Mouse (Mus musculus) ES-CJ7 (cell line): ENCODE results near the gene Mpnd.
"Not testable (repeated sequence)": the region's sequence is repeated elsewhere in the genome, so short reads cannot be mapped to it uniquely, and the experiment has no call there.

Experiments used
- DNase-seq: peaks from one replicate; pipeline ENCODE4 v3.0.0; 2011; ENCODE audit warnings: low read depth, low spot score

Mpnd gene

GRCm38 (mm10) chr17:56038583-56039261 lies 33.2 kb downstream of the Mpnd start:
- DNase-seq = no peak

GRCm38 (mm10) chr17:56039345-56039744 lies 33.8 kb downstream of the Mpnd start:
- no peak for DNase-seq

- peak; percentile 99 for DNase-seq
These were observed 34.7 kb downstream of the Mpnd start, which contains the start of gene Chaf1a for GRCm38 (mm10) chr17:56040030-56040856. Gene Chaf1a, plus strand, starts transcription at chr17:56040439.

GRCm38 (mm10) chr17:56040857-56041163 lies 35.3 kb downstream of the Mpnd start:
- peak; percentile 28 for DNase-seq

GRCm38 (mm10) chr17:56051369-56051768 lies 45.9 kb downstream of the Mpnd start:
- DNase-seq = no peak

GRCm38 (mm10) chr17:56054938-56055337 lies 49.4 kb downstream of the Mpnd start:
- DNase-seq = no peak

GRCm38 (mm10) chr17:56055945-56056678 lies 50.6 kb downstream of the Mpnd start:
- DNase-seq = no peak

- DNase-seq = no peak
These were observed 52.0 kb downstream of the Mpnd start for GRCm38 (mm10) chr17:56057381-56058120.

GRCm38 (mm10) chr17:56062081-56062480 lies 56.6 kb downstream of the Mpnd start:
- DNase-seq = no peak

GRCm38 (mm10) chr17:56065715-56066114 lies 60.2 kb downstream of the Mpnd start:
- not testable (repeated sequence) for DNase-seq
